Mouse (Mus musculus) gastrocnemius, postnatal 4 days (tissue): ENCODE results near the gene Rwdd2b. TPM values are rescaled to one million over a fixed set of nuclear protein-coding genes. Genes with fewer than 3 reads are reported as not detected.

Experiments used
- DNase-seq, 2 experiments: peaks; one replicate each; pipeline ENCODE4 v3.0.0; 2021 to 2022; ENCODE audit warnings: low spot score in 2 of 2, mixed read lengths in 2 of 2
- total RNA-seq, 2 experiments: library from RNA; stranded (reverse); gene quantifications; 2 replicates each; pipeline ENCODE4 v1.2.3; 2021

Gene Rwdd2b
- total RNA-seq, 2 experiments from 2014 or later = 5.5 to 5.6 TPM

- DNase-seq = no peak
These were observed 12.9 kb downstream of the Rwdd2b start for GRCm38 (mm10) chr16:87427516-87427915.

- DNase-seq = no peak
These were observed 19.7 kb downstream of the Rwdd2b start for GRCm38 (mm10) chr16:87420662-87421061.

- no peak for DNase-seq
These were observed 35.4 kb downstream of the Rwdd2b start for GRCm38 (mm10) chr16:87405001-87405400.

- DNase-seq = peak in 1 of 2 experiments; percentile 50
These were observed 46.4 kb downstream of the Rwdd2b start for GRCm38 (mm10) chr16:87393813-87394548.

- no peak for DNase-seq
These were observed 52.9 kb downstream of the Rwdd2b start for GRCm38 (mm10) chr16:87387444-87387977.

- DNase-seq = no peak
These were observed 56.0 kb downstream of the Rwdd2b start for GRCm38 (mm10) chr16:87384366-87384765.

Other genes with a start within 250 kb of the Rwdd2b start
- gene N6amt1, start 86.4 kb downstream of the Rwdd2b start, total RNA-seq = 10 to 100 TPM; 14.0 to 14.4 TPM
- gene Ltn1, start 8.0 kb downstream of the Rwdd2b start, total RNA-seq = 10 to 100 TPM; 28.7 to 30.4 TPM
- gene Usp16, start 14.1 kb upstream of the Rwdd2b start, total RNA-seq = 10 to 100 TPM; 30.6 to 39.7 TPM
- gene Cct8, start 55.3 kb upstream of the Rwdd2b start, total RNA-seq = 100 to 1,000 TPM; 190 to 198 TPM
- gene Map3k7cl, start 112.8 kb upstream of the Rwdd2b start, total RNA-seq = 10 to 100 TPM; 33.0 to 37.6 TPM